Mouse (Mus musculus): ENCODE data around the gene Slc25a51. TPM values are rescaled to one million over a fixed set of nuclear protein-coding genes. Genes with fewer than 3 reads are reported as not detected.

Gene Slc25a51
- total and polyA plus RNA-seq, 3 experiments: 43.8 to 395 (median 47.5) TPM

- H3K36me3 ChIP-seq (ENCODE audit: control insufficient read depth in 1 of 2, insufficient read depth in 2 of 2, low read length in 2 of 2): no peaks in the 10 kb centered on the region; a peak in 1 of 4 replicates
- no peaks in the 10 kb centered on the region for H3K27me3 ChIP-seq (ENCODE audit: control insufficient read depth in 1 of 2, insufficient read depth in 2 of 2, low read length in 2 of 2)
- H3K27ac ChIP-seq (ENCODE audit: control insufficient read depth, low read depth, low read length): no peak overlapping the region
- H3K9ac ChIP-seq (ENCODE audit: control insufficient read depth, low read depth, low read length, poor library complexity, severe bottlenecking): no peak overlapping the region
- H3K9me3 ChIP-seq (replicated peaks; ENCODE audit: insufficient read depth, low read length): no peaks in the 10 kb centered on the region
- no peaks in the 10 kb centered on the region for H3K79me2 ChIP-seq (ENCODE audit: control insufficient read depth, insufficient read depth, low read length, poor library complexity)
- DNase-seq (ENCODE audit: low read depth, low spot score): no peak
- H3K4me1 ChIP-seq (ENCODE audit: control insufficient read depth in 1 of 2, insufficient read depth in 2 of 2, low read length in 2 of 2): no peaks in the 10 kb centered on the region
- no peak for TF ChIP-seq CHD2 (IDR thresholded peaks at IDR 0.05; ENCODE audit: low read length)
- TF ChIP-seq MYC (IDR thresholded peaks at IDR 0.05; ENCODE audit: low read depth, low read length): no peak
- no peak for TF ChIP-seq BHLHE40 (IDR thresholded peaks at IDR 0.05; ENCODE audit: borderline replicate concordance, low read depth, low read length)
- TF ChIP-seq RCOR1 (IDR thresholded peaks at IDR 0.05; ENCODE audit: low read depth, low read length): no peak
- no peak for TF ChIP-seq ZKSCAN1 (IDR thresholded peaks at IDR 0.05; ENCODE audit: low read depth, low read length)
- TF ChIP-seq ZMIZ1 (IDR thresholded peaks at IDR 0.05; ENCODE audit: low read depth, low read length): no peak
- no peak for TF ChIP-seq ELF1 (IDR thresholded peaks at IDR 0.05; ENCODE audit: low read depth, low read length)
- TF ChIP-seq USF2 (IDR thresholded peaks at IDR 0.05; ENCODE audit: borderline replicate concordance in 1 of 2, insufficient read depth in 1 of 2, low read depth in 1 of 2, low read length in 2 of 2): no peak
- no peak for TF ChIP-seq RAD21 (IDR thresholded peaks at IDR 0.05; ENCODE audit: low read depth, low read length)
- TF ChIP-seq MAFK (IDR thresholded peaks at IDR 0.05; ENCODE audit: borderline replicate concordance, low read depth, low read length): no peak
- H3K4me3 ChIP-seq (ENCODE audit: control insufficient read depth in 1 of 2, insufficient read depth in 1 of 2, low read depth in 2 of 2, low read length in 2 of 2): no peak overlapping the region
Observed at GRCm38 (mm10) chr4:45455001-45455400, 46.4 kb upstream of the Slc25a51 start.

GRCm38 (mm10) chr4:45453271-45453851, 44.8 kb upstream of the Slc25a51 start:
- Histone ChIP-seq H3K9me3 (replicated peaks; ENCODE audit: insufficient read depth, low read length) (no peaks in the 10 kb centered on the region), H3K4me3 (ENCODE audit: control insufficient read depth in 1 of 2, insufficient read depth in 1 of 2, low read depth in 2 of 2, low read length in 2 of 2) (no peak overlapping the region), H3K27me3 (ENCODE audit: control insufficient read depth in 1 of 2, insufficient read depth in 2 of 2, low read length in 2 of 2) (no peaks in the 10 kb centered on the region), H3K36me3 (ENCODE audit: control insufficient read depth in 1 of 2, insufficient read depth in 2 of 2, low read length in 2 of 2) (no peaks in the 10 kb centered on the region; a peak in 1 of 4 replicates), H3K9ac (ENCODE audit: control insufficient read depth, low read depth, low read length, poor library complexity, severe bottlenecking) (no peak overlapping the region), H3K4me1 (ENCODE audit: control insufficient read depth in 1 of 2, insufficient read depth in 2 of 2, low read length in 2 of 2) (no peaks in the 10 kb centered on the region), H3K27ac (ENCODE audit: control insufficient read depth, low read depth, low read length) (no peak overlapping the region), H3K79me2 (ENCODE audit: control insufficient read depth, insufficient read depth, low read length, poor library complexity) (no peaks in the 10 kb centered on the region)
- TF ChIP-seq E2F4 (IDR thresholded peaks at IDR 0.05; ENCODE audit: borderline replicate concordance, low read depth, low read length) (no peak), CHD1 (IDR thresholded peaks at IDR 0.05; ENCODE audit: low read depth, low read length) (no peak), HCFC1 (IDR thresholded peaks at IDR 0.05; ENCODE audit: low read depth, low read length) (no peak), USF1 (IDR thresholded peaks at IDR 0.05; ENCODE audit: low read depth, low read length) (no peak), UBTF (IDR thresholded peaks at IDR 0.05; ENCODE audit: borderline replicate concordance, insufficient read depth, low read depth, low read length) (no peak), GABPA (IDR thresholded peaks at IDR 0.05; ENCODE audit: low read depth, low read length) (no peak), CTCF (IDR thresholded peaks at IDR 0.05 in 2 of 3, conservative IDR thresholded peaks at IDR 0.05 in 1 of 3; ENCODE audit: control insufficient read depth in 1 of 3, insufficient read depth in 1 of 3, low read depth in 2 of 3, low read length in 3 of 3, poor library complexity in 1 of 3, severe bottlenecking in 1 of 3) (no peak), TAL1 (IDR thresholded peaks at IDR 0.05; ENCODE audit: low read length) (no peak), RCOR1 (IDR thresholded peaks at IDR 0.05; ENCODE audit: low read depth, low read length) (no peak), TBP (IDR thresholded peaks at IDR 0.05; ENCODE audit: low read depth, low read length) (no peak), ZKSCAN1 (IDR thresholded peaks at IDR 0.05; ENCODE audit: low read depth, low read length) (no peak), POLR2AphosphoS5 (IDR thresholded peaks at IDR 0.05; ENCODE audit: borderline replicate concordance, low read depth, low read length) (no peak), MXI1 (IDR thresholded peaks at IDR 0.05; ENCODE audit: low read depth, low read length) (no peak), BHLHE40 (IDR thresholded peaks at IDR 0.05; ENCODE audit: borderline replicate concordance, low read depth, low read length) (no peak)
- DNase-seq (ENCODE audit: low read depth, low spot score): no peak

Data from MEL (cell line).